Mouse (Mus musculus): Measurements from ENCODE around the gene Gm3646. TPM values are rescaled to one million over a fixed set of nuclear protein-coding genes. Genes with fewer than 3 reads are reported as not detected.

Gene Gm3646
- polyA plus RNA-seq, 1 experiment = not detected

- TF ChIP-seq CTCF (IDR thresholded peaks at IDR 0.05; ENCODE audit: borderline replicate concordance, extremely low read depth, insufficient read depth, insufficient read length) (no peak), POLR2A (IDR thresholded peaks at IDR 0.05; ENCODE audit: borderline replicate concordance, extremely low read depth, insufficient read depth, insufficient read length, poor library complexity, severe bottlenecking) (no peak)
- no peak for DNase-seq (ENCODE audit: low read depth)
Observed at GRCm38 (mm10) chr1:39779111-39779980, 25.8 kb downstream of the Gm3646 start.

DNA sequence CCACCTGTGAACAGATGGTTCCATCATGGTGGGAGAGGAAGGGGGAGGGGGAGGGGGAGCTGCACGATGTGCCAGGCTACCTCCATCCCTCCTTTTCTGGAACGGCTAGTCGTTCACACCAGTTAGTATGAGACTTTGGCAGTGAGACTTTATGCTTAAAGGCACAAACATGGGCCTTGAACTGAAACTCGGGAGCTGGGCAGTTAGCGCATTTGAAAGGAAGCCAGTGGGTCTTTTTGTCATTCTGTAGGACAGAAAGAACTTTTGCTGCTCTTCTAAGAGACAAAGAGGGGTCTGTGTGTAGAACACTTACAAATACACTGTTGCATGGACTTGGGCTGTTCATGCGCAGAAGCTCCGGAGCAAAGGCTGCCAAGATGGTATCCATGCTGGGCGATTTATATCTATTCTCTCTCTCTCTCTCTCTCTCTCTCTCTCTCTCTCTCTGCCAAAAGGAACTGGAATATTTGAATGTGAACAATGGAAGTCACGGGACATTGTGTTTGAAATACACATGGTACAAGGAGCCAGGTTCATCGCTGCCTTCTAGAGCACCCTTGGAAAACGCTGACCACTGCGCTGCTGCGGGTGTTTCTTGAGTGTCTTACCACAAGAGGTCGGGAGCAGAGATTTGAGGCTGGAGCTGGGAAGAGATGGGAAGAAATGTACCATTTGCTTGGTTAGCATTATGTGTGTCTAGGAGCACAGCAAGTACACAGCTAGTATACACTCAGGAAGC lies 31.0 kb downstream of the Gm3646 start:
- DNase-seq (ENCODE audit: low read depth) = peak; percentile 71

DNA sequence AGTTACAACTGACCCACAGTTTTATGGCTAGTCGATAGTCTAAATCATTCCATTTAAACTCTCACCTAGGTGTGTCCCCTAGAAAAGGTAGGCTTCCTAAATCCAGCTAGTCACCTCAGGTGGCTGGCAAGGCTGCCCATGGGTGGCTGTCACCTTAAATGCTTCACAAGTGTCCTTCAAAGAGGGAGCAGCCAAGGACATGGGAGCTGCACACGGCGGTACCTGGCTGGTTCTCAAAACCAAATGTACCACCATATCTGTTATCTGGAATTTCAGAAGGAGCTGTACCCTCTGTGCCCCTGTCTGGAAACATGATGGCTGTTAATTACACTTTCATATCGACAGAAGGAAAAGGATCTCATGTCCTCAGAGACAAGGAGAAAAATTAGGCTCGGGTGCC lies 31.6 kb downstream of the Gm3646 start:
- DNase-seq (ENCODE audit: low read depth) = no peak

More for the DNA sequence above, 31.0 kb downstream of the Gm3646 start:
- TF ChIP-seq CTCF (IDR thresholded peaks at IDR 0.05; ENCODE audit: borderline replicate concordance, extremely low read depth, insufficient read depth, insufficient read length) (no peak), POLR2A (IDR thresholded peaks at IDR 0.05; ENCODE audit: borderline replicate concordance, extremely low read depth, insufficient read depth, insufficient read length, poor library complexity, severe bottlenecking) (no peak)

GRCm38 (mm10) chr1:39772401-39773095 lies 32.6 kb downstream of the Gm3646 start:
- DNase-seq (ENCODE audit: low read depth) = no peak
- no peak for TF ChIP-seq POLR2A (IDR thresholded peaks at IDR 0.05; ENCODE audit: borderline replicate concordance, extremely low read depth, insufficient read depth, insufficient read length, poor library complexity, severe bottlenecking)

More for the DNA sequence above, 31.6 kb downstream of the Gm3646 start:
- TF ChIP-seq POLR2A (IDR thresholded peaks at IDR 0.05; ENCODE audit: borderline replicate concordance, extremely low read depth, insufficient read depth, insufficient read length, poor library complexity, severe bottlenecking) (no peak), CTCF (IDR thresholded peaks at IDR 0.05; ENCODE audit: borderline replicate concordance, extremely low read depth, insufficient read depth, insufficient read length) (no peak)

DNA sequence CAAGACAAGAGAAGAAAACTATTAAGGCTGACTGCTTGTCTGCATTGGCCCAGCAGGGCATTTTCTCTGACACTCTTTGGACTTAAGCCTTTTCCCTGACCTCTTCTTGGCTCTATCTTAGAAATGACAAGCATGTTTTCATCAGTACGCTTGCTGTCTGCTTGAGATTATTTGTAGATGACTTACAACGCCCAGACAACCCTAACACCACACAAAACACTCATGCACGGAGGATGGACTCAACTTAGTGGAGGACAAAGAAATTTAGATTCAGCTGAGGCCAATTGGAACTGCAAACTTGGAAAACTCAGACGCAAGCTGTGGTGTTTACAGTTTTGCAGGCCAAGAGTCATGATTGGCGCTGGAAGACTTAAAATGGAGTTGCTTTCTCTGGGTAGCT lies 34.7 kb downstream of the Gm3646 start:
- DNase-seq (ENCODE audit: low read depth) = no peak
- TF ChIP-seq POLR2A (IDR thresholded peaks at IDR 0.05; ENCODE audit: borderline replicate concordance, extremely low read depth, insufficient read depth, insufficient read length, poor library complexity, severe bottlenecking) (no peak), CTCF (IDR thresholded peaks at IDR 0.05; ENCODE audit: borderline replicate concordance, extremely low read depth, insufficient read depth, insufficient read length) (no peak)

DNA sequence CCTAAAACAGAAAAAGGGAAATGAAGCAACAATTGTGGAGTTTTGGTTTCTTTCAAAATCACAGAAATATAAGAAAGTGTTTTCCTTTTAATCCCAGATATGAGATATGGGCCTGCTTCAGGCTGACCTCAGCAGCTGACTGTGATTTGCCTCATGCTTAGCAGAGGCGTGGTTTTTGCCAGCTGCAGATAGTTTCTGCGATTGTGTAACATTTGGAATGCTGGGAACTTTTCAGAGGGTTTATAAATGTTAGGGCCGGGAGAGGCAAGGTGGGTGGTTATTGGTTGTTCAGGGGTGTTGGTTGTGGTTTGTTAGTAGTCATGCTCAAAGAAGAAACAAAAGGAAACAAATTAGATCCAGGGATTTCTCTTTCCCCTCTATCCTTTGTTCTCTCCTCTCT lies 37.1 kb downstream of the Gm3646 start:
- no peak for DNase-seq (ENCODE audit: low read depth)
- TF ChIP-seq POLR2A (IDR thresholded peaks at IDR 0.05; ENCODE audit: borderline replicate concordance, extremely low read depth, insufficient read depth, insufficient read length, poor library complexity, severe bottlenecking) = no peak
- no peak for TF ChIP-seq CTCF (IDR thresholded peaks at IDR 0.05; ENCODE audit: borderline replicate concordance, extremely low read depth, insufficient read depth, insufficient read length)

DNA sequence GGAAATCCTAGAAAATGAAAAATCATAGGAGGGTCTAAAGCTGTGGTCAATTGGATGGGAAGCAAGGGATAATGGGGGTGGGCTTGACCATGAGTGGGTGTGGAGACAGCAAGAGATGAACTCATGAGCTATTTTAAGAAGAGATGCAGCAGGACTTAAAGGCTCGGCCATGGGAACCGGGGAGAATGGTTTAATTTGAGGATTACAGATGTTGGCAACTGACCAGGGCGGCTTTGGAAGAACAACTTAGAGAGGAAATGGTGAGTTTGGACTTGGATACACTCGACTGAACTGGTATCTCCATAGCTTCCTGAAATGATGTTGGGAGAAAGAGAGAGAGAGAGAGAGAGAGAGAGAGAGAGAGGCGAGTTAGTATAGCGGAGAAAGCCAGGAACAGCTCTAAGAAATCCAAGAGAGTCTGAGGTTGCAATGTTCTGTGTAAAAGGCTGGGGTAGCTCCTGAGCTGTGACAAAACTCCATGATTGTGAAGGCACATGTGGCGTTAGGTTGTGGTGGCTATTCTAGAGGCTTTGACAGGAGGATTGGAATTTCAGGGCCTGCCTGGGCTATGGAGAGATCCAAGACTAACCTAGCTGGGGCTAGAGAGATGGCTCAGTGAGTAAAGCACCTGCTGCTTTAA lies 39.2 kb downstream of the Gm3646 start:
- no peak for DNase-seq (ENCODE audit: low read depth)
- TF ChIP-seq POLR2A (IDR thresholded peaks at IDR 0.05; ENCODE audit: borderline replicate concordance, extremely low read depth, insufficient read depth, insufficient read length, poor library complexity, severe bottlenecking) = no peak
- TF ChIP-seq CTCF (IDR thresholded peaks at IDR 0.05; ENCODE audit: borderline replicate concordance, extremely low read depth, insufficient read depth, insufficient read length) = no peak

GRCm38 (mm10) chr1:39762025-39762370 lies 43.1 kb downstream of the Gm3646 start:
- TF ChIP-seq POLR2A (IDR thresholded peaks at IDR 0.05; ENCODE audit: borderline replicate concordance, extremely low read depth, insufficient read depth, insufficient read length, poor library complexity, severe bottlenecking) (no peak), CTCF (IDR thresholded peaks at IDR 0.05; ENCODE audit: borderline replicate concordance, extremely low read depth, insufficient read depth, insufficient read length) (no peak)
- peak; percentile 93 for DNase-seq (ENCODE audit: low read depth)

DNA sequence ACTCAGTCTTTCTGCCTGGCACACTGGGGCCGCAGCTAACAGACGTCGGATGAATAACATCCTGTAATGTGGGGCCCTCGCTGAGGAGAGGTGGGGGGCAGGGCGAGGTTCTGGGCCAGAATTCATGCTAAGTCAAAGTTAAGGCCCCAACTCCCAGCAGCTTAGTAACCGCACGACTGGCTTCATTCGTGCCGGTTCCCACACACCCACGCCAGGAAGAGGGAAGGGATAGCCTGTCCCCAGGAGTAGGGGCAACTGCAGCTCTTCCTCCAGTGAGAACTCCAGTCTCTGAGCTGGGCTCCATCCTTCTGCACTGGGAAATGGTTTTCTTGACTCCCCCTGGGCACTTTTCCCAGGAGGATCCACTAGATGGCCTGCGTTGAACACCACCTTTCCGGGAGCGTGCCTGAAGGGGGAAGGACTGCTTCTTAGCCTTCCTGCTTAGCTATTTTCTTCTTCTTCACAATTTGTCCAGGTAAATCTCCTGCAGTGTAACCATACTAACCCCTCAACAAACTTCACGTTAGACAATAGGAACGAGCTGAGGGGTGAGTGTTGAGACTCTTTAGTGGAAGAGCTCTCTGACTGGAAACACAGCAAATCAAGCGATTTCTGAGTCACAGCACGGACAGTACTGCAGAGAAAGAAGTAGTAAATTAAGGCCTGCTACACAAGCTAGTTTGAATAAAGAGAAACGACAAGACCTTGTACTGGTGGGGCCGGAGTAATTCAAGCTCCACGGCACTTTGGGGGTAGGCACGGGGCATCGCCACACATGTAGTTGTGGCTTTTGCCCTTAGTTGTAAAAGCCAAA lies 43.7 kb downstream of the Gm3646 start:
- no peak for TF ChIP-seq POLR2A (IDR thresholded peaks at IDR 0.05; ENCODE audit: borderline replicate concordance, extremely low read depth, insufficient read depth, insufficient read length, poor library complexity, severe bottlenecking)
- TF ChIP-seq CTCF (IDR thresholded peaks at IDR 0.05; ENCODE audit: borderline replicate concordance, extremely low read depth, insufficient read depth, insufficient read length) = peak; percentile 70
- DNase-seq (ENCODE audit: low read depth) = peak; percentile 89

DNA sequence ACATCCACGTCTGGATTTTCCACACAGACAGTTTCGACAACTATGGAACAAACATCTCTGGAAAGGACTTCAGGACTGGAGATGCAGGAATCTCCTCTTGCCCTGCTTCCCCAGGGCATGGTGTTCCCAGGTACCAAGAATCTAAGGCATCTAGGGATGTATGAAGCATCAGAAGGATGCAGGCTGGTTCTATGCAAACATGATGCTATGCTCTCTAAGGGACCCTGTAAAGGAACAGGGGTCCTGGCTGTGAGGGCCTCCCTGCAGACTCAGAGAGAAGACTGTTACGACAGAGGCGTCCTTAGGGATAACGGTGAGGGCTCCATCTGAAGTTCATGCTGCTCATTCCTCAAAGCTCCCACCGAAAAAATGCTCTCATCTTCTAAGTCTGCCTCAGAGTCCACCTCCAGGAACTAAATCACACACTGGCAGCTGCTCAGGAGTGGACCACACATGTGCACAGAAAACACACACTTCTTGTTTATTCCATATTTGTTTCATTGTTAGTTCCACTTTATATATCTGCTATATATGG lies 44.9 kb downstream of the Gm3646 start:
- TF ChIP-seq CTCF (IDR thresholded peaks at IDR 0.05; ENCODE audit: borderline replicate concordance, extremely low read depth, insufficient read depth, insufficient read length) (no peak), POLR2A (IDR thresholded peaks at IDR 0.05; ENCODE audit: borderline replicate concordance, extremely low read depth, insufficient read depth, insufficient read length, poor library complexity, severe bottlenecking) (no peak)

More for the DNA sequence above, 44.9 kb downstream of the Gm3646 start:
- DNase-seq (ENCODE audit: low read depth) = no peak

Data from brain, embryonic 14.5 days (tissue).